Mouse (Mus musculus): ENCODE measurements around the gene Dnajc9.
A peak's percentile ranks its signal among the peaks of the same experiment; 100 is the strongest.

DNA sequence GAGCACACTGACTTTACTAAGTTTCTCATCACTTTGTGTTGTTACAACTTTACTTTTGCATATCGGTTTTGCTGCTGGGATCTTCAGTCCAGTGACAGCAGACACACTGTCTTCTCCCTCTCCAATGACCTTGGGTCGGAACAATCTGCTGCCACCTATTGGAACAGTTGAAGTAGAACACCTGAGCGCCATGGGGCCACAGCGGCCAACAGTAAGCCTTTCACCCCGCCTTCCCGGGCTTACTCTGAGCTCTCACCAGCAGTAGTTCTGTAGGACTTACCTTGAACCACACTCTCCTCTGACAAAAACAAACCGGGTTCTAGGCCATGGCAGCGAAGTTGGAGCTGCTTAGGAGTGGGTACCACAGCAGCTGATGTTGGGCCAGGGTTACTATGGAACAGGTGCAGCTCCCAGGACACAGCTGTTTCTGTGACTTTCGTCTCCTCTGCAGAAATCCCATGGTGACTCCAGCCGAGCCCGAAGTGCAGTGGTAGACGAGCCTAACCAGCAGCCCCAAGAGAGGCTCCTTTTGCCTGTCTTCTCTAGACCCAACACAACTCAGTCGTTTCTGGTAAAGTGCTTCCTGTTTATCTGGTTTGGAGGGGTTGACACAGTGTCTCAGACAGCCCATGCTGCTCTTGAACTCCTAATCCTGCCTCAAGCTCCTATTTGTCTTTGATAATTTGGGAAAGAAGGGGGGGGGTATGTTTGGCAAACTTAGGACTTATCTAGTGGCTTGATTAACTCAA lies 10.2 kb downstream of the Dnajc9 start:
- TF ChIP-seq CTCF (IDR thresholded peaks at IDR 0.05; ENCODE audit: borderline replicate concordance, control insufficient read depth, extremely low read depth, insufficient read depth, low read length, poor library complexity) (peak; percentile 79; the same call in 1 of the 2 replicates), POLR2A (IDR thresholded peaks at IDR 0.05; ENCODE audit: control insufficient read depth, extremely low read depth, insufficient read depth, low read length, poor library complexity) (no peak)
